Mouse (Mus musculus): ENCODE measurements around the gene Dnase1l3. TPM values are rescaled to one million over a fixed set of nuclear protein-coding genes. Genes with fewer than 3 reads are reported as not detected.

The Dnase1l3 gene
- total and polyA plus RNA-seq, 3 experiments: 0.07 to 0.57 TPM; not detected in 1

DNA sequence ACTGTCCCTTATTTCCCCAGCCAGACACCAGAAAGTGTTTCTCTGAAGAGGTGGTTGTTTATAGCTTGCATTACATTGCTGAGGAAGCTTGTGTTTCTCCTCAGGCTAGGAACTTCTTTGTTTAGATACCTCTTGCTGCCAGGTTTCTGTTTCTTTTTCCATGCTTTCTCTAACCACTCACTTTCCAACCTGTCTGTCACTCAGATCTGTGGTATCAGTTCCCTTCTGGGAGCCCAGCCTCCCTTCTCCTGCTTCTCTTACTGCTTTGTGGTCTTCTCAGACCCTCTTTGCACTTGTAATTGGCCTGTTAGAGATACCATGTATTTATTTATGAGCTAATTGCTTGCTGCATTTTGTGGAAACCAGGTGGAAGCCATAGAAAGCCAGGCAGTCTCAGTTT is 70.7 kb downstream of the Dnase1l3 start:
- no peak overlapping the region for H3K27ac ChIP-seq
- no peaks in the 10 kb centered on the region for H3K79me2 ChIP-seq (replicated peaks; ENCODE audit: control insufficient read depth, insufficient read depth, low read length)
- H3K9ac ChIP-seq (ENCODE audit: low read depth, low read length): no peak overlapping the region
- DNase-seq: no peak
- H3K27me3 ChIP-seq (ENCODE audit: control insufficient read depth, insufficient read depth, low read length): no peaks in the 10 kb centered on the region
- TF ChIP-seq POLR2A (IDR thresholded peaks at IDR 0.05; ENCODE audit: insufficient read depth, low read depth, low read length) (no peak), EP300 (IDR thresholded peaks at IDR 0.05; ENCODE audit: insufficient read depth, low read depth, low read length) (no peak), CTCF (IDR thresholded peaks at IDR 0.05) (no peak)
- no peak overlapping the region for H3K4me3 ChIP-seq
- no peaks in the 10 kb centered on the region for H3K36me3 ChIP-seq (ENCODE audit: control insufficient read depth, insufficient read depth, low read length)
- H3K4me1 ChIP-seq (ENCODE audit: control insufficient read depth, insufficient read depth, low read length): no peaks in the 10 kb centered on the region
- intact Hi-C loops (cut with DNase I): no loop called here

DNA sequence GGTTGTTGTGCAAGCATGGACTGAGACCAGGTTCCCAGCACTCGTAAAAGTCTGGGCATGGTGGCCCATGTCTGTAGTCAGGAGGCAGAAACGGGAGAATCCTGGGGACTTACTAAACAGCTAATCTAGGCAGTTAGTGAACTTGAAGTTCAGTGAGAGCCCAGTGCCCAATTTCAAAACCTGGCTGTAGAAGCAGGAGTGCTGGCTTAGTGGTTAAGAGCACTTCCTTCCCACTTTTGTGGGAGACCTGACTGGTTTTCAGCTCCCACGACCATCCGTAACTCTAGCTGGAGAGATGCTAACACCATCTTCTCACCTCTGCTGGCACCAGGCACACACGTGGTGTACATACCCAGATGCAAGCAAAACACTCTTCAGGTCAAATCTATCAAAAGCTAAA is 72.9 kb downstream of the Dnase1l3 start:
- no peaks in the 10 kb centered on the region for H3K27me3 ChIP-seq (ENCODE audit: control insufficient read depth, insufficient read depth, low read length)
- H3K9ac ChIP-seq (ENCODE audit: low read depth, low read length): no peak overlapping the region
- TF ChIP-seq POLR2A (IDR thresholded peaks at IDR 0.05; ENCODE audit: insufficient read depth, low read depth, low read length) (no peak), EP300 (IDR thresholded peaks at IDR 0.05; ENCODE audit: insufficient read depth, low read depth, low read length) (no peak), CTCF (IDR thresholded peaks at IDR 0.05) (no peak)
- no peaks in the 10 kb centered on the region for H3K36me3 ChIP-seq (ENCODE audit: control insufficient read depth, insufficient read depth, low read length)
- H3K4me3 ChIP-seq: no peak overlapping the region
- no peaks in the 10 kb centered on the region for H3K4me1 ChIP-seq (ENCODE audit: control insufficient read depth, insufficient read depth, low read length)
- H3K79me2 ChIP-seq (replicated peaks; ENCODE audit: control insufficient read depth, insufficient read depth, low read length): no peaks in the 10 kb centered on the region
- no peak for DNase-seq
- intact Hi-C loops (cut with DNase I): no loop called here
- WGBS: 80% methylated on average over 5 of the region's 5 CpGs
- H3K27ac ChIP-seq: no peak overlapping the region

DNA sequence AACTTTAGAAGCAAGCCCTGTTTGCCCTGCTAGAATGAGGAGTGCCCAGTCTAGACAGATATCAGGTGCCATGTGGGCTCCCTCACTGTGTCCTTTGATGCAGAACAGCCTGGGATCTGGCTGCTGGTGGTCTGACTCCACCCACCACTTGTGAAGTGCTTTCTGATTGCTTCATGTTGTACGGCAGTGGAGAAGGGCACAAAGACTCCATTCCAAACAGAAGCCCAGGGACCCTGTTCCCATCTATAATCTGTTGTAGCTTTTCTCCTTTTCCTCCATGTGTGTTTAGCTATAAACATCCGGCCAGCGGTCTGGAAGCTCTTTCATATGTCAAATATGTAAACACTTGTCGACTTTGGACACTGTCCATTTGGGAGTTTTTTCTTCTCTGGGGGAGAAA is 74.5 kb downstream of the Dnase1l3 start:
- H3K36me3 ChIP-seq (ENCODE audit: control insufficient read depth, insufficient read depth, low read length): no peaks in the 10 kb centered on the region
- no peaks in the 10 kb centered on the region for H3K4me1 ChIP-seq (ENCODE audit: control insufficient read depth, insufficient read depth, low read length)
- intact Hi-C loops (cut with DNase I): no loop called here
- H3K9ac ChIP-seq (ENCODE audit: low read depth, low read length): no peak overlapping the region
- 75% methylated on average over 4 of the region's 4 CpGs for WGBS
- no peaks in the 10 kb centered on the region for H3K79me2 ChIP-seq (replicated peaks; ENCODE audit: control insufficient read depth, insufficient read depth, low read length)
- TF ChIP-seq EP300 (IDR thresholded peaks at IDR 0.05; ENCODE audit: insufficient read depth, low read depth, low read length): no peak
- no peak for TF ChIP-seq CTCF (IDR thresholded peaks at IDR 0.05)
- no peak for TF ChIP-seq POLR2A (IDR thresholded peaks at IDR 0.05; ENCODE audit: insufficient read depth, low read depth, low read length)
- no peak for DNase-seq
- H3K27me3 ChIP-seq (ENCODE audit: control insufficient read depth, insufficient read depth, low read length): no peaks in the 10 kb centered on the region
- H3K4me3 ChIP-seq: no peak overlapping the region
- H3K27ac ChIP-seq: no peak overlapping the region

DNA sequence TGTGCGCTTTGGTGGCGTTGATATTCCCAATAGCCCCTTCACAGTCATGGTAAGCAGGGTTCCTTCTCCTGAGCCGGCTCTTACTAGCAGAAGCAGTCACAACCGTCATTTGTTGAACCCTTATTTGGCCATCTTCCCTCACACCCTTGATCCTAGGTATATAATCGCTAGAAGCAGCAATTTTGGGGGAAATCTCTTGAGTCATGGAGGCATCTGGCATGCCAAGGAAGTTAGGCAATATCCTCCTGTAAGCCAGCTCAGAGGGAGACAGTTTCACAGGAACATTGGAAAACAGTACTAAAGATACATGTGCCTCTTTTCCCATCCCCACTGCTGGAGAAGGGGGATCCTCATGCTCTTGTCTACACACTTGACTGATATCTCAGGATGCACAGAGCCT is 75.1 kb downstream of the Dnase1l3 start:
- Histone ChIP-seq H3K79me2 (replicated peaks; ENCODE audit: control insufficient read depth, insufficient read depth, low read length) (no peaks in the 10 kb centered on the region), H3K27ac (no peak overlapping the region), H3K9ac (ENCODE audit: low read depth, low read length) (no peak overlapping the region), H3K36me3 (ENCODE audit: control insufficient read depth, insufficient read depth, low read length) (no peaks in the 10 kb centered on the region), H3K4me1 (ENCODE audit: control insufficient read depth, insufficient read depth, low read length) (no peaks in the 10 kb centered on the region), H3K27me3 (ENCODE audit: control insufficient read depth, insufficient read depth, low read length) (no peaks in the 10 kb centered on the region), H3K4me3 (no peak overlapping the region)
- no peak for TF ChIP-seq EP300 (IDR thresholded peaks at IDR 0.05; ENCODE audit: insufficient read depth, low read depth, low read length)
- TF ChIP-seq CTCF (IDR thresholded peaks at IDR 0.05): no peak
- TF ChIP-seq POLR2A (IDR thresholded peaks at IDR 0.05; ENCODE audit: insufficient read depth, low read depth, low read length): no peak
- WGBS: 64% methylated on average over 5 of the region's 5 CpGs
- intact Hi-C loops (cut with DNase I): no loop called here
- no peak for DNase-seq

DNA sequence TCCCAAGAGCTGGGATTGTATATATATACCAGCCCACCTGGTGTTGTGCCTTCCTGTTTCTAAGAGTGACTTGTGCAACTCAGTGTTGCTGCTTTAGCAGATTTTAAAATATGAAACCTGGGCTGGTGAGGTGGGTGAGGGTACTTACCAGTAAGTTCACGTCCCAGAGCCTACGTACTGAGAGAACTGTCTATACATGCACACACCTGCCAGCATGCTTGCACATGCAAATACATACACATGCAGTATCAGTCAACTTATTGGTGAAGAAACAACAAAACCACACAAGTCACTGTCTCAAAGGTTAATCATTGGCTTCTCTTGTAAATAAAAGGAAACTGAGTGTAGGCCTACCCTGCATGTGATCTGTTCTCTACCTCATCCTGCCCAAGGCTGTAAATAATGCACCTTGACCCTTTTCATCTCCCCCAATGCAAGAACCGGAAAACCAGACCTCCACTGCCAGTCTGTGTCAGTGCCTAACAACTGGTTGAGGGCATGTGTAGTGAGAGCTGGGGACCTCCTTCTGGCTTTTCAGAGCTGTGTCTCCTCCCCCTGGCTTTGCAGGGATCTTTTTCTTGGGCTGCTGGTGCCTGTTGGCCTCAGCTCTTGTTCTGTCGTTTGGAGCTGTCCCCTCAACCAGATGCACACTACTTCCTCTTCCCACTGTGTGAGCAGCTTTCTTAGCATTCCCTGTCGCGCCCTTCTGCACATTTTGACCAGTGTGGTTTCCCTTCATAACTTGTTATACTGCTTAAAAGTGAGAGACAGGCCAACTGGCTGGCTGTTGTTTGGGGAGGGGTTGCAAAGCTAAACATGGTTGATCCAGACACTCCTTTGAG is 76.0 kb downstream of the Dnase1l3 start:
- no peaks in the 10 kb centered on the region for H3K27me3 ChIP-seq (ENCODE audit: control insufficient read depth, insufficient read depth, low read length)
- H3K9ac ChIP-seq (ENCODE audit: low read depth, low read length): no peak overlapping the region
- H3K36me3 ChIP-seq (ENCODE audit: control insufficient read depth, insufficient read depth, low read length): no peaks in the 10 kb centered on the region
- H3K79me2 ChIP-seq (replicated peaks; ENCODE audit: control insufficient read depth, insufficient read depth, low read length): no peaks in the 10 kb centered on the region
- TF ChIP-seq CTCF (IDR thresholded peaks at IDR 0.05) (no peak), POLR2A (IDR thresholded peaks at IDR 0.05; ENCODE audit: insufficient read depth, low read depth, low read length) (no peak), EP300 (IDR thresholded peaks at IDR 0.05; ENCODE audit: insufficient read depth, low read depth, low read length) (no peak)
- 81% methylated on average over 6 of the region's 6 CpGs for WGBS
- no peak overlapping the region for H3K4me3 ChIP-seq
- DNase-seq: no peak
- no peaks in the 10 kb centered on the region for H3K4me1 ChIP-seq (ENCODE audit: control insufficient read depth, insufficient read depth, low read length)
- no peak overlapping the region for H3K27ac ChIP-seq
- intact Hi-C loops (cut with DNase I): no loop called here

Other genes with a start within 250 kb of the Dnase1l3 start
- gene Gm26661, start 203.0 kb downstream of the Dnase1l3 start, total RNA-seq (2021): not detected
- not detected in 2 replicates for gene Gm26661, start 203.0 kb downstream of the Dnase1l3 start, polyA plus RNA-seq (2012; rRNA removed)
- 10 to 100 TPM; 17.0 to 22.7 TPM for gene Flnb, start 176.6 kb downstream of the Dnase1l3 start, total RNA-seq (2021)
- 9.6 and 18.2 TPM in 2 replicates for gene Flnb, start 176.6 kb downstream of the Dnase1l3 start, polyA plus RNA-seq (2012; rRNA removed)
- not detected for gene Gm45521, start 37.3 kb downstream of the Dnase1l3 start, total RNA-seq (2021)
- gene Gm45521, start 37.3 kb downstream of the Dnase1l3 start, polyA plus RNA-seq (2012; rRNA removed): not detected in 2 replicates
- 10 to 100 TPM in 1 of 2 experiments, 1 to 10 TPM in 1; 8.9 to 13.7 TPM for gene Abhd6, start 8.3 kb upstream of the Dnase1l3 start, total RNA-seq (2021)
- 12.4 and 15.3 TPM in 2 replicates for gene Abhd6, start 8.3 kb upstream of the Dnase1l3 start, polyA plus RNA-seq (2012; rRNA removed)
- 10 to 100 TPM; 23.1 to 29.7 TPM for gene Rpp14, start 85.8 kb upstream of the Dnase1l3 start, total RNA-seq (2021)
- 11.2 and 16.7 TPM in 2 replicates for gene Rpp14, start 85.8 kb upstream of the Dnase1l3 start, polyA plus RNA-seq (2012; rRNA removed)
- 10 to 100 TPM; 23.1 to 24.6 TPM for gene Pxk, start 103.6 kb upstream of the Dnase1l3 start, total RNA-seq (2021)
- 18.3 and 27.3 TPM in 2 replicates for gene Pxk, start 103.6 kb upstream of the Dnase1l3 start, polyA plus RNA-seq (2012; rRNA removed)
- 100 to 1,000 TPM; 722 to 825 TPM for gene Pdhb, start 178.5 kb upstream of the Dnase1l3 start, total RNA-seq (2021)
- gene Pdhb, start 178.5 kb upstream of the Dnase1l3 start, polyA plus RNA-seq (2012; rRNA removed): 324 and 636 TPM in 2 replicates
- 10 to 100 TPM in 1 of 2 experiments, 1 to 10 TPM in 1; 8.4 to 10.3 TPM for gene Kctd6, start 219.6 kb upstream of the Dnase1l3 start, total RNA-seq (2021)
- 7.3 and 10.7 TPM in 2 replicates for gene Kctd6, start 219.6 kb upstream of the Dnase1l3 start, polyA plus RNA-seq (2012; rRNA removed)